Mouse (Mus musculus) limb, embryonic 10.5 days (tissue): ENCODE results near the gene Asb1. TPM values are rescaled to one million over a fixed set of nuclear protein-coding genes. Genes with fewer than 3 reads are reported as not detected.

Experiments
- DNase-seq: peaks from one replicate; pipeline ENCODE4 v3.0.0-alpha.2; 2017; ENCODE audit warnings: low spot score
- H3K27ac ChIP-seq: fragments of 300-500 bp; sonication (generic); 2 replicates; pipeline ENCODE4 v1.5.1; 2016; ENCODE audit warnings: mild to moderate bottlenecking
- H3K27me3 ChIP-seq: fragments of 300-500 bp; sonication (generic); 2 replicates; pipeline ENCODE4 v1.6.1; 2016; ENCODE audit warnings: low read depth, mild to moderate bottlenecking; ENCODE audit not compliant: poor library complexity, severe bottlenecking
- H3K36me3 ChIP-seq: fragments of 300-500 bp; sonication (generic); 2 replicates; pipeline ENCODE4 v1.6.1; 2016; ENCODE audit warnings: mild to moderate bottlenecking, moderate library complexity
- H3K4me1 ChIP-seq: fragments of 300-500 bp; sonication (generic); 2 replicates; pipeline ENCODE4 v1.6.1; 2016
- H3K4me3 ChIP-seq: fragments of 300-500 bp; sonication (generic); 2 replicates; pipeline ENCODE4 v1.5.1; 2016; ENCODE audit warnings: mild to moderate bottlenecking, moderate library complexity
- H3K9me3 ChIP-seq: fragments of 300-500 bp; sonication (generic); replicated peaks from 2 replicates; pipeline ENCODE4 v1.6.1; 2016; ENCODE audit warnings: mild to moderate bottlenecking
- WGBS: fragments of 180-500 bp; shearing (Covaris S2); methylation state at CpG from one replicate; pipeline ENCODE4 v1.1.7; 2016; 5-methylcytosine and 5-hydroxymethylcytosine counted together
- polyA plus RNA-seq: library from polyadenylated mRNA; unstranded; fragments of >200 nt; fragmentation: Nextera tagmentation; extraction: Ambion mirVana; gene quantifications from 2 replicates; pipeline ENCODE4 v1.2.1, GENCODE M21; 2016

Asb1 gene
- polyA plus RNA-seq, 1 experiment from 2014 or later = 6.5 TPM

GRCm38 (mm10) chr1:91595521-91596020 lies 55.2 kb downstream of the Asb1 start:
- Histone ChIP-seq H3K36me3 (no peaks in the 10 kb centered on the region), H3K27me3 (no peaks in the 10 kb centered on the region), H3K4me1 (peaks cover 34% of the 10 kb centered on the region), H3K27ac (peak overlapping the region; percentile 75; the same call in 1 of the 2 replicates), H3K4me3 (no peak overlapping the region), H3K9me3 (0 out of 2 replicates have a peak, but pooled peaks cover 3% of the 10 kb centered on the region)
- WGBS = 86% methylated on average over 9 of the region's 9 CpGs
- no peak for DNase-seq

GRCm38 (mm10) chr1:91597611-91598010 lies 57.3 kb downstream of the Asb1 start:
- no peak overlapping the region for H3K4me3 ChIP-seq
- 91% methylated on average over 5 of the region's 5 CpGs for WGBS
- H3K9me3 ChIP-seq = 0 out of 2 replicates have a peak, but pooled peaks cover 3% of the 10 kb centered on the region
- no peaks in the 10 kb centered on the region for H3K36me3 ChIP-seq
- DNase-seq = no peak
- no peaks in the 10 kb centered on the region for H3K27me3 ChIP-seq
- peaks cover 54% of the 10 kb centered on the region for H3K4me1 ChIP-seq
- H3K27ac ChIP-seq = peak overlapping the region; percentile 75; the same call in 1 of the 2 replicates

- DNase-seq = peak; percentile 87
- peak overlapping the region; percentile 91 for H3K27ac ChIP-seq
- no peaks in the 10 kb centered on the region for H3K27me3 ChIP-seq
- H3K9me3 ChIP-seq = no peaks in the 10 kb centered on the region
- peaks cover 63% of the 10 kb centered on the region for H3K4me1 ChIP-seq
- H3K36me3 ChIP-seq = no peaks in the 10 kb centered on the region
- H3K4me3 ChIP-seq = peak overlapping the region; percentile 12; the same call in 1 of the 2 replicates
- 12% methylated on average over 9 of the region's 9 CpGs for WGBS
These were observed 60.5 kb downstream of the Asb1 start for GRCm38 (mm10) chr1:91600671-91601361.

GRCm38 (mm10) chr1:91601362-91602096 lies 61.2 kb downstream of the Asb1 start:
- Histone ChIP-seq H3K27me3 (no peaks in the 10 kb centered on the region), H3K4me1 (peaks cover 63% of the 10 kb centered on the region), H3K27ac (peak overlapping the region; percentile 91), H3K36me3 (no peaks in the 10 kb centered on the region), H3K4me3 (no peak overlapping the region), H3K9me3 (no peaks in the 10 kb centered on the region)
- WGBS = 78% methylated on average over 2 of the region's 2 CpGs
- DNase-seq = no peak

- H3K4me3 ChIP-seq = no peak overlapping the region
- 55% methylated on average over 14 of the region's 14 CpGs for WGBS
- H3K27me3 ChIP-seq = no peaks in the 10 kb centered on the region
- no peaks in the 10 kb centered on the region for H3K36me3 ChIP-seq
- no peak for DNase-seq
- peaks cover 48% of the 10 kb centered on the region for H3K4me1 ChIP-seq
- peak overlapping the region; percentile 71 for H3K27ac ChIP-seq
- H3K9me3 ChIP-seq = no peaks in the 10 kb centered on the region
These were observed 65.3 kb downstream of the Asb1 start for GRCm38 (mm10) chr1:91605632-91606031.

GRCm38 (mm10) chr1:91606701-91607100 lies 66.4 kb downstream of the Asb1 start:
- 95% methylated on average over 7 of the region's 7 CpGs for WGBS
- DNase-seq = no peak
- H3K4me1 ChIP-seq = peaks cover 48% of the 10 kb centered on the region
- no peaks in the 10 kb centered on the region for H3K27me3 ChIP-seq
- no peak overlapping the region for H3K4me3 ChIP-seq
- no peaks in the 10 kb centered on the region for H3K36me3 ChIP-seq
- no peaks in the 10 kb centered on the region for H3K9me3 ChIP-seq
- H3K27ac ChIP-seq = peak overlapping the region; percentile 71

- Histone ChIP-seq H3K36me3 (no peaks in the 10 kb centered on the region), H3K27ac (peak overlapping the region; percentile 71; the same call in 1 of the 2 replicates), H3K9me3 (no peaks in the 10 kb centered on the region), H3K4me3 (no peak overlapping the region), H3K4me1 (peaks cover 48% of the 10 kb centered on the region), H3K27me3 (no peaks in the 10 kb centered on the region)
- WGBS = 88% methylated on average over 6 of the region's 6 CpGs
- DNase-seq = no peak
These were observed 66.8 kb downstream of the Asb1 start for GRCm38 (mm10) chr1:91607141-91607540.

Other genes with a start within 250 kb of the Asb1 start
- 13.4 and 14.1 TPM in 2 replicates for gene Scly, start 242.2 kb upstream of the Asb1 start, polyA plus RNA-seq
- not detected in 2 replicates for gene Espnl, start 218.5 kb upstream of the Asb1 start, polyA plus RNA-seq
- gene Klhl30, start 189.5 kb upstream of the Asb1 start, polyA plus RNA-seq = 0.09 TPM in 1 of 2 replicates, not detected in the other
- 1.4 and 1.8 TPM in 2 replicates for gene Erfe, start 174.1 kb upstream of the Asb1 start, polyA plus RNA-seq
- gene Ilkap, start 141.7 kb upstream of the Asb1 start, polyA plus RNA-seq = 185 and 190 TPM in 2 replicates
- gene Hes6, start 126.5 kb upstream of the Asb1 start, polyA plus RNA-seq = 86.2 and 111 TPM in 2 replicates
- gene Per2, start 81.2 kb upstream of the Asb1 start, polyA plus RNA-seq = 1.8 and 2.4 TPM in 2 replicates
- 12.5 and 12.9 TPM in 2 replicates for gene Traf3ip1, start 45.9 kb upstream of the Asb1 start, polyA plus RNA-seq